Mouse (Mus musculus) MEL (cell line): ENCODE results near the gene Gm20489. TPM values are rescaled to one million over a fixed set of nuclear protein-coding genes. Genes with fewer than 3 reads are reported as not detected.

Experiments
- DNase-seq: peaks from one replicate; pipeline ENCODE4 v3.0.0; 2011; ENCODE audit warnings: low read depth, low spot score
- H3K27ac ChIP-seq: 2 replicates; pipeline ENCODE4 v1.5.1; 2012; ENCODE audit warnings: low read depth, mild to moderate bottlenecking, control low read depth, low read length, moderate library complexity; ENCODE audit not compliant: control insufficient read depth
- H3K27me3 ChIP-seq, 2 experiments: fragments of 150-350 bp in 1 of 2; sonication (generic) in 1 of 2; 2 replicates each; pipeline ENCODE4 v1.6.1; 2012; ENCODE audit warnings: low read length in 2 of 2, mild to moderate bottlenecking in 2 of 2, improper control_type of control experiment in 1 of 2, moderate library complexity in 1 of 2; ENCODE audit not compliant: insufficient read depth in 2 of 2, control insufficient read depth in 1 of 2
- H3K36me3 ChIP-seq, 2 experiments: 2 replicates each; pipeline ENCODE4 v1.6.1; 2012 to 2014; ENCODE audit warnings: low read length in 2 of 2, improper control_type of control experiment in 1 of 2, inconsistent platforms in 1 of 2, mild to moderate bottlenecking in 1 of 2; ENCODE audit not compliant: insufficient read depth in 2 of 2, control insufficient read depth in 1 of 2
- H3K4me1 ChIP-seq, 2 experiments: fragments of 150-350 bp in 1 of 2; sonication (generic) in 1 of 2; 2 replicates each; pipeline ENCODE4 v1.6.1; 2012; ENCODE audit warnings: low read length in 2 of 2, improper control_type of control experiment in 1 of 2, mild to moderate bottlenecking in 1 of 2; ENCODE audit not compliant: insufficient read depth in 2 of 2, control insufficient read depth in 1 of 2
- H3K4me3 ChIP-seq, 2 experiments: fragments of 150-350 bp in 1 of 2; sonication (generic) in 1 of 2; 2 replicates each; pipeline ENCODE4 v1.5.1; 2012; ENCODE audit warnings: low read depth in 2 of 2, low read length in 2 of 2, mild to moderate bottlenecking in 2 of 2, moderate library complexity in 2 of 2, control low read depth in 1 of 2, improper control_type of control experiment in 1 of 2; ENCODE audit not compliant: control insufficient read depth in 1 of 2, insufficient read depth in 1 of 2
- H3K79me2 ChIP-seq: 2 replicates; pipeline ENCODE4 v1.6.1; 2012; ENCODE audit warnings: mild to moderate bottlenecking, low read length, moderate library complexity; ENCODE audit not compliant: control insufficient read depth, poor library complexity, insufficient read depth
- H3K9ac ChIP-seq: 2 replicates; pipeline ENCODE4 v1.6.1; 2012; ENCODE audit warnings: low read depth, mild to moderate bottlenecking, control low read depth, low read length, moderate library complexity; ENCODE audit not compliant: control insufficient read depth, poor library complexity, severe bottlenecking
- H3K9me3 ChIP-seq: fragments of 150-350 bp; sonication (generic); replicated peaks from 2 replicates; pipeline ENCODE4 v1.6.1; 2012; ENCODE audit warnings: mild to moderate bottlenecking, low read length, improper control_type of control experiment, moderate library complexity; ENCODE audit not compliant: insufficient read depth
- CHD1 ChIP-seq: IDR thresholded peaks from 2 replicates; pipeline ENCODE4 v1.6.1; 2012; ENCODE audit warnings: low read depth, mild to moderate bottlenecking, inconsistent platforms, low read length, improper control_type of control experiment
- ELF1 ChIP-seq: IDR thresholded peaks from 2 replicates; pipeline ENCODE4 v1.6.1; 2014; ENCODE audit warnings: low read depth, mild to moderate bottlenecking, inconsistent platforms, low read length, improper control_type of control experiment, moderate library complexity
- EP300 ChIP-seq, 2 experiments: IDR thresholded peaks; 2 replicates each; pipeline ENCODE4 v1.6.1; 2011; ENCODE audit warnings: improper control_type of control experiment in 2 of 2, low read length in 2 of 2, low read depth in 1 of 2, mild to moderate bottlenecking in 1 of 2
- GABPA ChIP-seq: IDR thresholded peaks from 2 replicates; pipeline ENCODE4 v1.6.1; 2012; ENCODE audit warnings: low read depth, mild to moderate bottlenecking, inconsistent platforms, low read length, improper control_type of control experiment, moderate library complexity
- GATA1 ChIP-seq: IDR thresholded peaks from 2 replicates; pipeline ENCODE4 v1.6.1; 2011; ENCODE audit warnings: low read depth, low read length, improper control_type of control experiment
- JUND ChIP-seq: IDR thresholded peaks from 2 replicates; pipeline ENCODE4 v1.6.1; 2011; ENCODE audit warnings: low read depth, mild to moderate bottlenecking, improper control_type of control experiment, low read length
- KAT2A ChIP-seq: conservative IDR thresholded peaks from 2 replicates; pipeline ENCODE4 v1.6.1; 2012; ENCODE audit warnings: low read depth, low read length, improper control_type of control experiment, inconsistent platforms
- MAX ChIP-seq: IDR thresholded peaks from 2 replicates; pipeline ENCODE4 v1.6.1; 2011; ENCODE audit warnings: low read length, improper control_type of control experiment
- MEF2A ChIP-seq: IDR thresholded peaks from 2 replicates; pipeline ENCODE4 v1.6.1; 2014; ENCODE audit warnings: low read depth, mild to moderate bottlenecking, inconsistent platforms, low read length, improper control_type of control experiment; ENCODE audit not compliant: poor library complexity, insufficient replicate concordance, severe bottlenecking; ENCODE audit errors: extremely low read depth
- MYB ChIP-seq: IDR thresholded peaks from 2 replicates; pipeline ENCODE4 v1.6.1; 2011; ENCODE audit warnings: mild to moderate bottlenecking, low read depth, low read length, improper control_type of control experiment
- MYC ChIP-seq: IDR thresholded peaks from 2 replicates; pipeline ENCODE4 v1.6.1; 2011; ENCODE audit warnings: low read depth, mild to moderate bottlenecking, low read length, improper control_type of control experiment, moderate library complexity
- NELFE ChIP-seq: IDR thresholded peaks from 2 replicates; pipeline ENCODE4 v1.6.1; 2011; ENCODE audit warnings: low read depth, low read length, improper control_type of control experiment
- NRF1 ChIP-seq: IDR thresholded peaks from 2 replicates; pipeline ENCODE4 v1.6.1; 2014; ENCODE audit warnings: low read depth, mild to moderate bottlenecking, inconsistent platforms, low read length, improper control_type of control experiment, moderate library complexity; ENCODE audit not compliant: poor library complexity, insufficient read depth, severe bottlenecking
- POLR2A ChIP-seq, 2 experiments: IDR thresholded peaks; 2 replicates each; pipeline ENCODE4 v1.6.1; 2011 to 2012; ENCODE audit warnings: low read length in 2 of 2, mild to moderate bottlenecking in 2 of 2, control low read depth in 1 of 2, improper control_type of control experiment in 1 of 2, low read depth in 1 of 2, moderate library complexity in 1 of 2; ENCODE audit not compliant: control insufficient read depth in 1 of 2, insufficient read depth in 1 of 2, poor library complexity in 1 of 2
- POLR2AphosphoS5 ChIP-seq: IDR thresholded peaks from 2 replicates; pipeline ENCODE4 v1.6.1; 2012; ENCODE audit warnings: low read depth, borderline replicate concordance, mild to moderate bottlenecking, inconsistent platforms, low read length, moderate library complexity, mixed read lengths
- RCOR1 ChIP-seq: IDR thresholded peaks from 2 replicates; pipeline ENCODE4 v1.6.1; 2012; ENCODE audit warnings: low read depth, mild to moderate bottlenecking, inconsistent platforms, low read length, improper control_type of control experiment
- SMC3 ChIP-seq: IDR thresholded peaks from 2 replicates; pipeline ENCODE4 v1.6.1; 2011; ENCODE audit warnings: low read depth, low read length, improper control_type of control experiment
- TBP ChIP-seq: IDR thresholded peaks from 2 replicates; pipeline ENCODE4 v1.8.0; 2011; ENCODE audit warnings: low read depth, low read length, improper control_type of control experiment
- TCF12 ChIP-seq: IDR thresholded peaks from 2 replicates; pipeline ENCODE4 v1.6.1; 2014; ENCODE audit warnings: low read depth, mild to moderate bottlenecking, inconsistent platforms, low read length, improper control_type of control experiment, moderate library complexity
- UBTF ChIP-seq: IDR thresholded peaks from 2 replicates; pipeline ENCODE4 v1.6.1; 2012; ENCODE audit warnings: low read depth, mild to moderate bottlenecking, inconsistent platforms, low read length, improper control_type of control experiment, moderate library complexity, borderline replicate concordance; ENCODE audit not compliant: insufficient read depth
- USF2 ChIP-seq, 2 experiments: IDR thresholded peaks; 2 replicates each; pipeline ENCODE4 v1.6.1; 2011 to 2012; ENCODE audit warnings: improper control_type of control experiment in 2 of 2, low read length in 2 of 2, borderline replicate concordance in 1 of 2, inconsistent platforms in 1 of 2, low read depth in 1 of 2, mild to moderate bottlenecking in 1 of 2; ENCODE audit not compliant: insufficient read depth in 1 of 2
- ZC3H11A ChIP-seq: IDR thresholded peaks from 2 replicates; pipeline ENCODE4 v1.6.1; 2012; ENCODE audit warnings: low read depth, mild to moderate bottlenecking, inconsistent platforms, low read length, improper control_type of control experiment
- ZKSCAN1 ChIP-seq: IDR thresholded peaks from 2 replicates; pipeline ENCODE4 v1.6.1; 2012; ENCODE audit warnings: low read depth, mild to moderate bottlenecking, inconsistent platforms, low read length, improper control_type of control experiment, moderate library complexity
- ZMIZ1 ChIP-seq: IDR thresholded peaks from 2 replicates; pipeline ENCODE4 v1.6.1; 2012; ENCODE audit warnings: low read depth, mild to moderate bottlenecking, inconsistent platforms, low read length, improper control_type of control experiment, moderate library complexity
- polyA plus RNA-seq, 2 experiments: library from polyadenylated mRNA; stranded (reverse) in 1 of 2; unstranded in 1 of 2; fragments of >175 nt in 1 of 2; fragments of >200 nt in 1 of 2; gene quantifications; 2 replicates each; pipeline versions ENCODE4 v1.2.1 to v1.2.4; 2012; ENCODE audit warnings: low replicate concordance in 2 of 2, low read depth in 1 of 2; ENCODE audit not compliant: insufficient read length in 2 of 2, insufficient read depth in 1 of 2, missing spikeins in 1 of 2
- total RNA-seq: library from RNA; depleted of rRNA; stranded (reverse); fragments of 300-350 nt; gene quantifications from 2 replicates; pipeline ENCODE4 v1.2.3, GENCODE M21; 2012

Gene Gm20489
- total and polyA plus RNA-seq, 3 experiments, result not detected

DNA sequence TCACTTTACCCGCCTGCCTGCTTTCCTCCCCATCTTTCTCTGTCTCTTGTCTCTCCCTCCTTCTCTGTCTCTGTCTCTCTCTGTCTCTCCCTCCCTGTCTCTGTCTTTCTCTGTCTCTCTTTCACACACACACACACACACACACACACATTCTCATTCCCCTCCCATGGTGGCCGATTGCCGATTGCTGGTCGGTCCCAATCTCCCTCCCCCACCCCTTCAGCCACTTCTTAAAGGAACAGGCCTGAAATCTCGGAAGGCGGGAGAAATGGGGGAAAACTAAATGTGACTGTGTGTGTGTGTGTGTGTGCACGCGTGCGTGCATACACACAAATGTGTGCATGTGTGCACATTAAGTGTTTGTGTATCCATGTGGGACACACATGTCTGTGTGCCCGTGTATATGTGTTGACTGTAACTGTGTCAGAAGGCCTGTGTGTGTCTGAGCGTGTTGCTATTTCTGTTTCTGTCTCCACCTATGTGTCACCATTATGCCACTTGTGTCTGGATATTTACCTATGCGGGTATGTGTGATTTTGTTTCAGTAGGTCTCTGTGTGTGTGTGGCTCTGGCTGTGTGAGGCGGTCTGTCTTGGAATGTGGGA is 31.7 kb upstream of the Gm20489 start:
- H3K9me3 ChIP-seq, result no peaks in the 10 kb centered on the region
- no peaks in the 10 kb centered on the region for H3K79me2 ChIP-seq
- no peaks in the 10 kb centered on the region for H3K4me1 ChIP-seq
- H3K9ac ChIP-seq, result no peak overlapping the region
- no peaks in the 10 kb centered on the region for H3K36me3 ChIP-seq
- H3K27me3 ChIP-seq, result no peaks in the 10 kb centered on the region
- DNase-seq, result no peak
- no peak overlapping the region for H3K27ac ChIP-seq
- no peak for TF ChIP-seq NRF1
- TF ChIP-seq MEF2A, result no peak
- TF ChIP-seq TCF12, result no peak
- TF ChIP-seq USF2 (IDR thresholded peaks at IDR 0.05; ENCODE audit: borderline replicate concordance in 1 of 2, insufficient read depth in 1 of 2, low read depth in 1 of 2, low read length in 2 of 2), result no peak
- no peak for TF ChIP-seq ELF1
- TF ChIP-seq MYB, result no peak
- TF ChIP-seq GABPA, result no peak
- TF ChIP-seq MYC, result no peak
- no peak for TF ChIP-seq MAX
- no peak for TF ChIP-seq KAT2A
- no peak for TF ChIP-seq JUND
- no peak for TF ChIP-seq ZMIZ1
- no peak for TF ChIP-seq UBTF
- TF ChIP-seq TBP, result no peak
- no peak for TF ChIP-seq SMC3
- no peak overlapping the region for H3K4me3 ChIP-seq

DNA sequence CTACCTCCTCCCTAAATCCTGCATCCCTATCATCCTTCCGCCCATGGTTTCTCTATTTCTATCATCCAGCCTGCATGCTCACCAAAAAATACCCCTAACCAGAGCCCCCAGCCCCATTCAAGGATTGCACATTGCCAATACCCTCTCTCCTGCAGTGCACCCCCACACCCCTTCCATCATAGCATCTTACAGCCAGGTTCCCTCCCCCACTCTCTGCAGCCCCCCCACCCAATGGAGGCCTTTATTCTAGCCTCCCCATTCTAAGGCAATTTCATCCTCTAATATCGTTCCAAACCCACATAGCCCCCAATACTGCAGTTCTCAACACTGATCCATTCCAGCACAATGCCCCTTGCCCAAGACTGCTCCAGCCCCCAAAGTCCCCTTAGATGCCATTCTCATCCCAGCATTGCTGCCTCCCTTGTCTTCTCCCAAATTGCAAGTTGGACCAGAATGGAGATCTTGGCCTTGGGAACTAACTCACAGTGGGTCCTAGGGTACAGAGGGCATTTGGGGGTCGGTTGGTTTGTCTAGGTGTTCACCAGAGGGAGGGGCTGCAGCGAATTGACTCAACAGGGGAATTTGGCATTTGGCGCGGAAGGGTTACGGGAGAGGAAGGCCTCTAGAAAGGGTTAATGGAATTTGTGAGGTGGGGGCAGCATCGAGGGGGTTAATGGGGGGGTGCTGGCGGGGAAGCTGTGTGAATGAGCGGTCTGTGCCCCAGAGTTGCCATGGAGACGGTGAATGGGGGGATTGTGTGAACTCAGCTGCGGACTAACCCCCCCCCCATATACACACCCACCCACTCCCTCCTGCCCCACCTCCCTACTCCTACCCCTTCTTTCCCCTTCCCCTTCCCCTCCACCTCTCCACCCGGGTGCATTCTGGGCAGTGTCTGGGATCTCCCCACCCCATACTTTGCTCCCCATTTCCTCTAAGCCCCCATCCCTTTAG is 30.9 kb upstream of the Gm20489 start:
- no peaks in the 10 kb centered on the region for H3K9me3 ChIP-seq
- H3K36me3 ChIP-seq, result no peaks in the 10 kb centered on the region
- TF ChIP-seq MAX (no peak), USF2 (IDR thresholded peaks at IDR 0.05; ENCODE audit: borderline replicate concordance in 1 of 2, insufficient read depth in 1 of 2, low read depth in 1 of 2, low read length in 2 of 2) (no peak), MYC (no peak), UBTF (no peak), ZC3H11A (no peak), MYB (no peak), NRF1 (no peak), POLR2AphosphoS5 (no peak), EP300 (IDR thresholded peaks at IDR 0.05; ENCODE audit: low read depth in 1 of 2, low read length in 2 of 2) (no peak), ELF1 (no peak), ZMIZ1 (no peak), GATA1 (no peak), ZKSCAN1 (no peak), CHD1 (no peak), POLR2A (IDR thresholded peaks at IDR 0.05; ENCODE audit: control insufficient read depth in 1 of 2, insufficient read depth in 1 of 2, low read depth in 1 of 2, low read length in 2 of 2, poor library complexity in 1 of 2) (no peak), NELFE (no peak), SMC3 (no peak), RCOR1 (no peak), MEF2A (no peak), TCF12 (no peak)
- H3K27ac ChIP-seq, result no peak overlapping the region
- H3K9ac ChIP-seq, result no peak overlapping the region
- no peaks in the 10 kb centered on the region for H3K4me1 ChIP-seq
- no peak for DNase-seq
- H3K4me3 ChIP-seq, result no peak overlapping the region
- H3K27me3 ChIP-seq, result no peaks in the 10 kb centered on the region
- no peaks in the 10 kb centered on the region for H3K79me2 ChIP-seq
